Mouse (Mus musculus): ENCODE data around the gene Ccnc.

Ccnc gene

GRCm38 (mm10) chr4:21727615-21728165 lies at the start of gene Ccnc:
Gene Ccnc, plus strand, starts transcription at chr4:21727701.
- peak; percentile 93 to 98 for DNase-seq (ENCODE audit: inconsistent age in 2 of 2, low spot score in 1 of 2)

GRCm38 (mm10) chr4:21678101-21678974 lies 49.2 kb upstream of the Ccnc start:
- DNase-seq (ENCODE audit: inconsistent age in 2 of 2, low spot score in 1 of 2), result no peak

- DNase-seq (ENCODE audit: inconsistent age in 2 of 2, low spot score in 1 of 2), result peak in 1 of 2 experiments; percentile 76
Measured at GRCm38 (mm10) chr4:21678975-21679623, 48.4 kb upstream of the Ccnc start.

GRCm38 (mm10) chr4:21679624-21680480 lies 47.6 kb upstream of the Ccnc start:
- no peak for DNase-seq (ENCODE audit: inconsistent age in 2 of 2, low spot score in 1 of 2)

- DNase-seq (ENCODE audit: inconsistent age in 2 of 2, low spot score in 1 of 2), result no peak
Measured at GRCm38 (mm10) chr4:21680971-21681370, 46.5 kb upstream of the Ccnc start.

GRCm38 (mm10) chr4:21682421-21683150 lies 44.9 kb upstream of the Ccnc start:
- no peak for DNase-seq (ENCODE audit: inconsistent age in 2 of 2, low spot score in 1 of 2)

GRCm38 (mm10) chr4:21684341-21684970 lies 43.0 kb upstream of the Ccnc start:
- DNase-seq (ENCODE audit: inconsistent age in 2 of 2, low spot score in 1 of 2), result no peak

GRCm38 (mm10) chr4:21685595-21686091 lies 41.9 kb upstream of the Ccnc start, which contains the start of gene Prdm13:
Gene Prdm13, minus strand, starts transcription at chr4:21685963.
- no peak for DNase-seq (ENCODE audit: inconsistent age in 2 of 2, low spot score in 1 of 2)

GRCm38 (mm10) chr4:21686416-21686815 lies 41.1 kb upstream of the Ccnc start:
- DNase-seq (ENCODE audit: inconsistent age in 2 of 2, low spot score in 1 of 2), result no peak

- DNase-seq (ENCODE audit: inconsistent age in 2 of 2, low spot score in 1 of 2), result no peak
Measured at GRCm38 (mm10) chr4:21686934-21687333, 40.6 kb upstream of the Ccnc start.

GRCm38 (mm10) chr4:21687783-21688702 lies 39.5 kb upstream of the Ccnc start:
- DNase-seq (ENCODE audit: inconsistent age in 2 of 2, low spot score in 1 of 2), result peak in 1 of 2 experiments; percentile 17

GRCm38 (mm10) chr4:21688703-21689200 lies 38.7 kb upstream of the Ccnc start:
- peak in 1 of 2 experiments; percentile 65 for DNase-seq (ENCODE audit: inconsistent age in 2 of 2, low spot score in 1 of 2)

- peak in 1 of 2 experiments; percentile 38 for DNase-seq (ENCODE audit: inconsistent age in 2 of 2, low spot score in 1 of 2)
Measured at GRCm38 (mm10) chr4:21689492-21689941, 38.0 kb upstream of the Ccnc start.

- no peak for DNase-seq (ENCODE audit: inconsistent age in 2 of 2, low spot score in 1 of 2)
Measured at GRCm38 (mm10) chr4:21690221-21690620, 37.3 kb upstream of the Ccnc start.

- DNase-seq (ENCODE audit: inconsistent age in 2 of 2, low spot score in 1 of 2), result peak; percentile 50 to 86
Measured at GRCm38 (mm10) chr4:21695638-21696254, 31.8 kb upstream of the Ccnc start.

GRCm38 (mm10) chr4:21705046-21705445 lies 22.5 kb upstream of the Ccnc start:
- no peak for DNase-seq (ENCODE audit: inconsistent age in 2 of 2, low spot score in 1 of 2)

- peak; percentile 89 to 95 for DNase-seq (ENCODE audit: inconsistent age in 2 of 2, low spot score in 1 of 2)
Measured at GRCm38 (mm10) chr4:21712147-21712546, 15.4 kb upstream of the Ccnc start.

All from adrenal gland, adult (tissue).